Mouse (Mus musculus): Measurements from ENCODE around the gene Efna1.
A peak's percentile ranks its signal among the peaks of the same experiment; 100 is the strongest.

Efna1 gene

GRCm38 (mm10) chr3:89278107-89278506 lies 2.8 kb downstream of the Efna1 start:
- DNase-seq (ENCODE audit: low read depth), result no peak

GRCm38 (mm10) chr3:89277281-89278021 lies 3.5 kb downstream of the Efna1 start:
- no peak for DNase-seq (ENCODE audit: low read depth)

GRCm38 (mm10) chr3:89276061-89276460 lies 4.9 kb downstream of the Efna1 start:
- no peak for DNase-seq (ENCODE audit: low read depth)

GRCm38 (mm10) chr3:89271760-89272159 lies 9.2 kb downstream of the Efna1 start:
- DNase-seq (ENCODE audit: low read depth), result no peak

- peak; percentile 90 for DNase-seq (ENCODE audit: low read depth)
These were observed 10.1 kb downstream of the Efna1 start for GRCm38 (mm10) chr3:89270891-89271290.

- DNase-seq (ENCODE audit: low read depth), result no peak
These were observed 10.7 kb downstream of the Efna1 start, which contains the start of gene Slc50a1 for GRCm38 (mm10) chr3:89270051-89270755. Gene Slc50a1, minus strand, starts transcription at chr3:89270570.

GRCm38 (mm10) chr3:89268916-89269315 lies 12.0 kb downstream of the Efna1 start:
- no peak for DNase-seq (ENCODE audit: low read depth)

- DNase-seq (ENCODE audit: low read depth), result no peak
These were observed 14.5 kb downstream of the Efna1 start for GRCm38 (mm10) chr3:89266439-89266893.

GRCm38 (mm10) chr3:89262417-89262816 lies 18.5 kb downstream of the Efna1 start:
- no peak for DNase-seq (ENCODE audit: low read depth)

GRCm38 (mm10) chr3:89260211-89260610 lies 20.7 kb downstream of the Efna1 start:
- DNase-seq (ENCODE audit: low read depth), result no peak

GRCm38 (mm10) chr3:89259076-89259475 lies 21.9 kb downstream of the Efna1 start, which contains the start of gene Dpm3:
Gene Dpm3, plus strand, starts transcription at chr3:89259358.
- no peak for DNase-seq (ENCODE audit: low read depth)

- peak; percentile 87 for DNase-seq (ENCODE audit: low read depth)
These were observed 24.8 kb downstream of the Efna1 start for GRCm38 (mm10) chr3:89256177-89256576.

- DNase-seq (ENCODE audit: low read depth), result no peak
These were observed 25.9 kb downstream of the Efna1 start for GRCm38 (mm10) chr3:89254994-89255393.

- no peak for DNase-seq (ENCODE audit: low read depth)
These were observed 29.5 kb downstream of the Efna1 start for GRCm38 (mm10) chr3:89251365-89251895.

- DNase-seq (ENCODE audit: low read depth), result no peak
These were observed 30.4 kb downstream of the Efna1 start for GRCm38 (mm10) chr3:89250435-89251040.

GRCm38 (mm10) chr3:89247466-89247865 lies 33.5 kb downstream of the Efna1 start:
- DNase-seq (ENCODE audit: low read depth), result no peak

- peak; percentile 74 for DNase-seq (ENCODE audit: low read depth)
These were observed 34.5 kb downstream of the Efna1 start, which contains the start of gene Trim46 for GRCm38 (mm10) chr3:89246261-89247100. Gene Trim46, minus strand, starts transcription at chr3:89246309.

GRCm38 (mm10) chr3:89245688-89246171 lies 35.2 kb downstream of the Efna1 start, which contains the start of gene Krtcap2:
Gene Krtcap2, plus strand, starts transcription at chr3:89245966.
- no peak for DNase-seq (ENCODE audit: low read depth)

- DNase-seq (ENCODE audit: low read depth), result no peak
These were observed 35.8 kb downstream of the Efna1 start for GRCm38 (mm10) chr3:89244982-89245687.

- DNase-seq (ENCODE audit: low read depth), result no peak
These were observed 36.6 kb downstream of the Efna1 start for GRCm38 (mm10) chr3:89244158-89244981.
